Mouse (Mus musculus) midbrain, embryonic 10.5 days (tissue): ENCODE results near the gene Filip1l. TPM values are rescaled to one million over a fixed set of nuclear protein-coding genes. Genes with fewer than 3 reads are reported as not detected.

Experiments
- DNase-seq: peaks from one replicate; pipeline ENCODE4 v3.0.0-alpha.2; 2017; ENCODE audit warnings: low spot score
- H3K27ac ChIP-seq: fragments of 300-500 bp; sonication (generic); replicated peaks from 2 replicates; pipeline ENCODE4 v1.5.1; 2016; ENCODE audit warnings: mild to moderate bottlenecking
- H3K27me3 ChIP-seq: fragments of 300-500 bp; sonication (generic); 2 replicates; pipeline ENCODE4 v1.6.1; 2016; ENCODE audit warnings: low read depth, mild to moderate bottlenecking; ENCODE audit not compliant: poor library complexity, severe bottlenecking
- H3K36me3 ChIP-seq: fragments of 300-500 bp; sonication (generic); 2 replicates; pipeline ENCODE4 v1.6.1; 2016; ENCODE audit warnings: mild to moderate bottlenecking, moderate library complexity
- H3K4me1 ChIP-seq: fragments of 300-500 bp; sonication (generic); 2 replicates; pipeline ENCODE4 v1.6.1; 2016
- H3K4me3 ChIP-seq: fragments of 300-500 bp; sonication (generic); 2 replicates; pipeline ENCODE4 v1.5.1; 2016; ENCODE audit warnings: mild to moderate bottlenecking, moderate library complexity
- H3K9me3 ChIP-seq: fragments of 300-500 bp; sonication (generic); replicated peaks from 2 replicates; pipeline ENCODE4 v1.6.1; 2016; ENCODE audit warnings: mild to moderate bottlenecking
- WGBS: fragments of 180-500 bp; shearing (Covaris S2); methylation state at CpG from one replicate; pipeline ENCODE4 v1.1.7; 2016; 5-methylcytosine and 5-hydroxymethylcytosine counted together
- polyA plus RNA-seq: library from polyadenylated mRNA; unstranded; fragments of >200 nt; fragmentation: Nextera tagmentation; extraction: Ambion mirVana; gene quantifications from 2 replicates; pipeline ENCODE4 v1.2.1, GENCODE M21; 2016

The Filip1l gene
- polyA plus RNA-seq, 1 experiment from 2014 or later, result 6.7 TPM

- Histone ChIP-seq H3K4me1 (no peaks in the 10 kb centered on the region), H3K27ac (no peak overlapping the region), H3K27me3 (no peaks in the 10 kb centered on the region), H3K36me3 (peaks cover 2% of the 10 kb centered on the region; the same call in 1 of the 2 replicates), H3K9me3 (no peaks in the 10 kb centered on the region), H3K4me3 (no peak overlapping the region)
- 88% methylated on average over 1 of the region's 1 CpGs for WGBS
- DNase-seq, result no peak
Measured at GRCm38 (mm10) chr16:57564807-57565206, 211.9 kb downstream of the Filip1l start.

GRCm38 (mm10) chr16:57566215-57566614 is 213.3 kb downstream of the Filip1l start:
- no peaks in the 10 kb centered on the region for H3K27me3 ChIP-seq
- no peaks in the 10 kb centered on the region for H3K9me3 ChIP-seq
- WGBS, result 93% methylated on average over 3 of the region's 3 CpGs
- no peak overlapping the region for H3K4me3 ChIP-seq
- no peak overlapping the region for H3K27ac ChIP-seq
- DNase-seq, result no peak
- peaks cover 15% of the 10 kb centered on the region for H3K36me3 ChIP-seq
- H3K4me1 ChIP-seq, result no peaks in the 10 kb centered on the region

- Histone ChIP-seq H3K4me3 (no peak overlapping the region), H3K36me3 (peaks cover 18% of the 10 kb centered on the region), H3K4me1 (no peaks in the 10 kb centered on the region), H3K27me3 (no peaks in the 10 kb centered on the region), H3K27ac (no peak overlapping the region), H3K9me3 (no peaks in the 10 kb centered on the region)
- WGBS, result 92% methylated on average over 7 of the region's 7 CpGs
- no peak for DNase-seq
Measured at GRCm38 (mm10) chr16:57568648-57569404, 215.9 kb downstream of the Filip1l start.

GRCm38 (mm10) chr16:57570789-57571311 is 218.0 kb downstream of the Filip1l start:
- Histone ChIP-seq H3K27me3 (no peaks in the 10 kb centered on the region), H3K4me1 (no peaks in the 10 kb centered on the region), H3K4me3 (no peak overlapping the region), H3K27ac (no peak overlapping the region), H3K9me3 (no peaks in the 10 kb centered on the region), H3K36me3 (peaks cover 18% of the 10 kb centered on the region)
- DNase-seq, result no peak
- 85% methylated on average over 5 of the region's 5 CpGs for WGBS

- WGBS, result 95% methylated on average over 1 of the region's 1 CpGs
- Histone ChIP-seq H3K4me3 (no peak overlapping the region), H3K27ac (no peak overlapping the region), H3K9me3 (no peaks in the 10 kb centered on the region), H3K36me3 (peaks cover 18% of the 10 kb centered on the region), H3K27me3 (no peaks in the 10 kb centered on the region), H3K4me1 (no peaks in the 10 kb centered on the region)
- DNase-seq, result no peak
Measured at GRCm38 (mm10) chr16:57573831-57574230, 220.9 kb downstream of the Filip1l start.

- H3K27me3 ChIP-seq, result no peaks in the 10 kb centered on the region
- 94% methylated on average over 1 of the region's 1 CpGs for WGBS
- no peaks in the 10 kb centered on the region for H3K9me3 ChIP-seq
- no peak for DNase-seq
- no peaks in the 10 kb centered on the region for H3K4me1 ChIP-seq
- no peak overlapping the region for H3K27ac ChIP-seq
- peaks cover 5% of the 10 kb centered on the region for H3K36me3 ChIP-seq
- no peak overlapping the region for H3K4me3 ChIP-seq
Measured at GRCm38 (mm10) chr16:57575764-57576388, 223.0 kb downstream of the Filip1l start.

GRCm38 (mm10) chr16:57577519-57577918 is 224.6 kb downstream of the Filip1l start:
- 82% methylated on average over 1 of the region's 1 CpGs for WGBS

GRCm38 (mm10) chr16:57580041-57580440 is 227.1 kb downstream of the Filip1l start:
- Histone ChIP-seq H3K4me1 (no peaks in the 10 kb centered on the region), H3K27me3 (no peaks in the 10 kb centered on the region), H3K27ac (no peak overlapping the region), H3K4me3 (no peak overlapping the region), H3K9me3 (no peaks in the 10 kb centered on the region), H3K36me3 (no peaks in the 10 kb centered on the region)
- WGBS, result 75% methylated on average over 7 of the region's 7 CpGs
- no peak for DNase-seq

More at GRCm38 (mm10) chr16:57577519-57577918, 224.6 kb downstream of the Filip1l start:
- DNase-seq, result no peak
- Histone ChIP-seq H3K4me1 (no peaks in the 10 kb centered on the region), H3K27ac (no peak overlapping the region), H3K4me3 (no peak overlapping the region), H3K36me3 (no peaks in the 10 kb centered on the region), H3K9me3 (no peaks in the 10 kb centered on the region), H3K27me3 (no peaks in the 10 kb centered on the region)

- DNase-seq, result no peak
- Histone ChIP-seq H3K36me3 (no peaks in the 10 kb centered on the region), H3K27me3 (no peaks in the 10 kb centered on the region), H3K4me1 (no peaks in the 10 kb centered on the region), H3K9me3 (no peaks in the 10 kb centered on the region), H3K27ac (no peak overlapping the region), H3K4me3 (no peak overlapping the region)
- WGBS, result 88% methylated on average over 2 of the region's 2 CpGs
Measured at GRCm38 (mm10) chr16:57582008-57582407, 229.1 kb downstream of the Filip1l start.

- no peaks in the 10 kb centered on the region for H3K27me3 ChIP-seq
- no peaks in the 10 kb centered on the region for H3K9me3 ChIP-seq
- H3K4me1 ChIP-seq, result no peaks in the 10 kb centered on the region
- no peak for DNase-seq
- H3K36me3 ChIP-seq, result no peaks in the 10 kb centered on the region
- H3K27ac ChIP-seq, result no peak overlapping the region
- WGBS, result 78% methylated on average over 3 of the region's 3 CpGs
- no peak overlapping the region for H3K4me3 ChIP-seq
Measured at GRCm38 (mm10) chr16:57585201-57585600, 232.3 kb downstream of the Filip1l start.

- DNase-seq, result no peak
- 47% methylated on average over 7 of the region's 7 CpGs for WGBS
Measured at GRCm38 (mm10) chr16:57593422-57594157, 240.7 kb downstream of the Filip1l start.

GRCm38 (mm10) chr16:57597295-57597957 is 244.5 kb downstream of the Filip1l start:
- no peak for DNase-seq
- H3K9me3 ChIP-seq, result no peaks in the 10 kb centered on the region
- H3K4me3 ChIP-seq, result no peak overlapping the region
- H3K27me3 ChIP-seq, result no peaks in the 10 kb centered on the region
- H3K27ac ChIP-seq, result no peak overlapping the region
- H3K36me3 ChIP-seq, result no peaks in the 10 kb centered on the region
- 91% methylated on average over 4 of the region's 4 CpGs for WGBS
- H3K4me1 ChIP-seq, result no peaks in the 10 kb centered on the region

More at GRCm38 (mm10) chr16:57593422-57594157, 240.7 kb downstream of the Filip1l start:
- Histone ChIP-seq H3K4me1 (no peaks in the 10 kb centered on the region), H3K4me3 (no peak overlapping the region), H3K27me3 (no peaks in the 10 kb centered on the region), H3K36me3 (no peaks in the 10 kb centered on the region), H3K9me3 (no peaks in the 10 kb centered on the region), H3K27ac (no peak overlapping the region)
